In the genomic region with DNA sequence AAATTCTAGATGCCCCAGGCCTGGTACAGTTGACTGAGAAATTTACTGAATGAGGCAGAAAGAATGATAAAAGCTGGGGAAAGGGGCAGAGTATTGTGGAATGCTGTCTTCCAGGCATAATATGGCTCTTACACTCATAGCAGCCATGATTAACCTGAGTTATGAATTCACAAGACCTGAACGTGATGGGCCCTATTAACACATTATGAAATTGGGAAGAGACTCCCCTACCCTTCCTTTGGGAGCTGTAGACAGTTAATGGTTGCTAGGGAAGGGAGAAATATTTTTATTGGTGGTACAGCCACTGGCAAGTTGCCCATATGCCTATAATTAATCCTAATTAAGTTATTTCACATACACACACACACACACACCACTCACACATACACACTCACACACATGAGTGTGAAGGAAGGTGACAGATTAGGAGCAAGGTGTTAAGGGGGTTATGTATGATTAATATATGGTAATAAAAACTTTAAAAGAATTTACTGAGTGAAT, we compare ENCODE assay signal across 20 mouse cellular contexts. TPM values are rescaled to one million over a fixed set of nuclear protein-coding genes. Genes with fewer than 3 reads are reported as not detected.
DNase-seq lines count a peak whose midpoint lies in the region; ATAC-seq and TF ChIP-seq lines count a peak whose summit lies in the region.
"Had no signal": no experiment of that assay in that cellular context is flagged by ENCODE, and none has a peak within 500 bp of the region (broad histone marks: within the 10 kb centered on the region; RNA-seq: fewer than 3 reads in every experiment).

No protein-coding gene starts in this region.

- peaks cover 13% of the 10 kb centered on the region; the same call in 1 of the 2 replicates for H3K4me1 ChIP-seq in forebrain, embryonic 16.5 days (replicated peaks; ENCODE audit: control insufficient read depth, insufficient read depth, low read length)
- H3K4me1 ChIP-seq in forebrain, embryonic 12.5 days, result peaks cover 9% of the 10 kb centered on the region; the same call in 1 of the 2 replicates
- peaks cover 23% of the 10 kb centered on the region for H3K4me1 ChIP-seq in neural tube, embryonic 15.5 days
- H3K4me1 ChIP-seq: heart, embryonic 13.5 days had no signal

- H3K27ac ChIP-seq in forebrain, embryonic 16.5 days (ENCODE audit: low read length), result peak overlapping the region; percentile 33
- no peak overlapping the region for H3K27ac ChIP-seq in forebrain, embryonic 12.5 days
- H3K27ac ChIP-seq in layer of hippocampus, adult 2 months, result peak overlapping the region; percentile 61; the same call in 1 of the 2 replicates
- H3K27ac ChIP-seq in neural tube, embryonic 15.5 days (replicated peaks), result peak overlapping the region; percentile 42
- H3K27ac ChIP-seq: heart, embryonic 13.5 days had no signal

- no peak for TF ChIP-seq CTCF in layer of hippocampus, adult 2 months (conservative IDR thresholded peaks at IDR 0.05)
- no peak for TF ChIP-seq CTCF in brain, embryonic 14.5 days (IDR thresholded peaks at IDR 0.05; ENCODE audit: borderline replicate concordance, extremely low read depth, insufficient read depth, insufficient read length)

- H3K4me3 ChIP-seq in forebrain, embryonic 16.5 days (replicated peaks; ENCODE audit: low read length), result no peak overlapping the region
- H3K4me3 ChIP-seq in forebrain, embryonic 12.5 days (replicated peaks), result no peak overlapping the region
- H3K4me3 ChIP-seq in layer of hippocampus, adult 2 months, result no peak overlapping the region
- no peak overlapping the region for H3K4me3 ChIP-seq in neural tube, embryonic 15.5 days (replicated peaks)
- H3K4me3 ChIP-seq: embryonic facial prominence, embryonic 10.5 days; heart, embryonic 13.5 days had no signal

- TF ChIP-seq POLR2A in brain, embryonic 14.5 days (IDR thresholded peaks at IDR 0.05; ENCODE audit: borderline replicate concordance, extremely low read depth, insufficient read depth, insufficient read length, poor library complexity, severe bottlenecking), result no peak

- no peaks in the 10 kb centered on the region for H3K27me3 ChIP-seq in forebrain, embryonic 16.5 days (replicated peaks; ENCODE audit: control insufficient read depth, insufficient read depth, low read length)
- H3K27me3 ChIP-seq in forebrain, embryonic 12.5 days, result no peaks in the 10 kb centered on the region
- no peaks in the 10 kb centered on the region for H3K27me3 ChIP-seq in neural tube, embryonic 15.5 days (replicated peaks)
- H3K27me3 ChIP-seq: CH12.LX; heart, embryonic 13.5 days; Patski had no signal

- no peak overlapping the region for H3K9ac ChIP-seq in forebrain, embryonic 16.5 days (replicated peaks; ENCODE audit: low read depth, low read length)
- H3K9ac ChIP-seq in forebrain, embryonic 12.5 days, result no peak overlapping the region
- H3K9ac ChIP-seq in neural tube, embryonic 15.5 days (replicated peaks), result no peak overlapping the region
- H3K9ac ChIP-seq: heart, embryonic 13.5 days; hindbrain, embryonic 14.5 days had no signal

- H3K4me2 ChIP-seq in forebrain, embryonic 16.5 days (ENCODE audit: low read length), result no peak overlapping the region
- no peak overlapping the region for H3K4me2 ChIP-seq in forebrain, embryonic 12.5 days
- H3K4me2 ChIP-seq in neural tube, embryonic 15.5 days, result no peak overlapping the region
- H3K4me2 ChIP-seq: heart, embryonic 13.5 days; hindbrain, embryonic 14.5 days had no signal

- no peak for ATAC-seq in forebrain, embryonic 16.5 days
- ATAC-seq in forebrain, embryonic 12.5 days (ENCODE audit: low FRiP score), result no peak; the same call in 1 of the 2 replicates
- no peak for ATAC-seq in neural tube, embryonic 15.5 days (ENCODE audit: low FRiP score)
- ATAC-seq: activated CD4-positive, CD25-positive, alpha-beta regulatory T cell, adult 4 months; Patski had no signal

- DNase-seq in layer of hippocampus, adult 2 months (ENCODE audit: low spot score in 2 of 2), result no peak
- DNase-seq in layer of hippocampus, postnatal 10 days (ENCODE audit: low spot score in 2 of 2), result no peak
- peak; percentile 56 for DNase-seq in brain, embryonic 14.5 days (ENCODE audit: low read depth)
- DNase-seq: cerebellum, adult 2 months; cerebellum, postnatal 10 days; gastrocnemius, postnatal 36 days; heart, adult 11 months; heart, postnatal 36 days had no signal

- H3K9me3 ChIP-seq in forebrain, embryonic 16.5 days (ENCODE audit: control insufficient read depth, low read length), result no peaks in the 10 kb centered on the region
- H3K9me3 ChIP-seq in forebrain, embryonic 12.5 days, result no peaks in the 10 kb centered on the region
- H3K9me3 ChIP-seq in neural tube, embryonic 15.5 days (replicated peaks), result no peaks in the 10 kb centered on the region
- H3K9me3 ChIP-seq: embryonic facial prominence, embryonic 10.5 days had no signal

- WGBS in forebrain, embryonic 16.5 days, result 21% methylated on average over 1 of the region's 1 CpGs
- 68% methylated on average over 1 of the region's 1 CpGs for WGBS in forebrain, embryonic 12.5 days
- WGBS in neural tube, embryonic 15.5 days, result 16% methylated on average over 1 of the region's 1 CpGs

- H3K36me3 ChIP-seq in forebrain, embryonic 16.5 days (ENCODE audit: control insufficient read depth, insufficient read depth), result no peaks in the 10 kb centered on the region
- no peaks in the 10 kb centered on the region for H3K36me3 ChIP-seq in forebrain, embryonic 12.5 days (replicated peaks)
- H3K36me3 ChIP-seq in neural tube, embryonic 15.5 days, result no peaks in the 10 kb centered on the region
- H3K36me3 ChIP-seq: embryonic facial prominence, embryonic 10.5 days; heart, embryonic 13.5 days had no signal

RNA-seq across cellular contexts. Expression of a gene that starts 22.5 kb away (rescaled TPM):
- polyA plus RNA-seq in forebrain, embryonic 16.5 days (2015; fragmentation: Nextera tagmentation; extraction: Ambion mirVana), result 12.8 and 14.0 TPM in 2 replicates
- 3.2 and 3.8 TPM in 2 replicates for polyA plus RNA-seq in forebrain, embryonic 12.5 days (2016; fragmentation: Nextera tagmentation; extraction: Ambion mirVana)
- total RNA-seq in layer of hippocampus, adult 2 months (2021), result 1 to 10 TPM; 4.7 to 5.0 TPM
- total RNA-seq in layer of hippocampus, postnatal 10 days (2021), result 1 to 10 TPM; 9.4 to 9.8 TPM
- 8.3 and 8.4 TPM in 2 replicates for polyA plus RNA-seq in brain, embryonic 14.5 days (2012; rRNA removed)
- 25.6 and 29.8 TPM in 2 replicates for polyA plus RNA-seq in neural tube, embryonic 15.5 days (2015; fragmentation: Nextera tagmentation; extraction: Ambion mirVana)
- total RNA-seq: gastrocnemius, adult 8-10 months; gastrocnemius, postnatal 36 days; heart, postnatal 36 days had no signal

RNA-seq across cellular contexts. Expression of a gene that starts 56.1 kb away (rescaled TPM):
- 1.1 and 1.7 TPM in 2 replicates for polyA plus RNA-seq in forebrain, embryonic 16.5 days (2015; fragmentation: Nextera tagmentation; extraction: Ambion mirVana)
- 0.42 TPM in 1 of 2 replicates, not detected in the other for polyA plus RNA-seq in forebrain, embryonic 12.5 days (2016; fragmentation: Nextera tagmentation; extraction: Ambion mirVana)
- total RNA-seq in layer of hippocampus, adult 2 months (2021), result under 1 TPM; 0.37 to 0.64 TPM
- under 1 TPM in 1 of 2 experiments, not detected in 1; 0.33 TPM for total RNA-seq in layer of hippocampus, postnatal 10 days (2021)
- 0.14 and 0.39 TPM in 2 replicates for polyA plus RNA-seq in brain, embryonic 14.5 days (2012; rRNA removed)
- polyA plus RNA-seq in neural tube, embryonic 15.5 days (2015; fragmentation: Nextera tagmentation; extraction: Ambion mirVana), result 8.9 and 11.3 TPM in 2 replicates
- total RNA-seq: adrenal gland, postnatal 14 days; CH12.LX had no signal
- polyA plus RNA-seq: activated CD4-positive, CD25-positive, alpha-beta regulatory T cell, adult 4 months; intestine, embryonic 14.5 days; Patski had no signal
